Comparison of ENCODE assay signal across 10 mouse cellular contexts in the genomic region with DNA sequence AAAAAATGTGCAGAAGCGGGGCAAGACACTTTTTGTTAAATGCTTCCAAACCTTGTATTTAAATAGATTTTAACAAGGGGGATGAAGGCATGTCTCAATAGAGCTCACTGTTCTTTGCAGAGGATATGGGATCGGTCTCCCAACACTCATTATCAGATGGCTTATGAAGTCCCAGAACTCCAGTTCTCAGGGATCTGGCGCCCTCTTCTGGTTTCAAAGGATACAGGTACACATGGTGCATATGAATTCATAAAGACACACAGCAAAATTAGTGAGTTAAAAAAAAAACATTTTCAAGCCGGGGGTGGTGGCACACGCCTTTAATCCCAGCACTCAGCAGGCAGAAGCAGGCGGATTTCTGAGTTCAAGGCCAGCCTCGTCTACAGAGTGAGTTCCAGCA. TPM values are rescaled to one million over a fixed set of nuclear protein-coding genes. Genes with fewer than 3 reads are reported as not detected.
DNase-seq lines count a peak whose midpoint lies in the region; ATAC-seq and TF ChIP-seq lines count a peak whose summit lies in the region.
"Had no signal": no experiment of that assay in that cellular context is flagged by ENCODE, and none has a peak within 500 bp of the region (broad histone marks: within the 10 kb centered on the region; RNA-seq: fewer than 3 reads in every experiment).

No protein-coding gene starts in this region.

- TF ChIP-seq CTCF in intestine, postnatal 0 days (IDR thresholded peaks at IDR 0.05; ENCODE audit: low read depth) = peak; percentile 56

- no peak overlapping the region for H3K4me2 ChIP-seq in intestine, postnatal 0 days (replicated peaks; ENCODE audit: low read depth)
- no peak overlapping the region for H3K4me2 ChIP-seq in intestine, embryonic 15.5 days (replicated peaks)
- no peak overlapping the region for H3K4me2 ChIP-seq in midbrain, embryonic 11.5 days
- no peak overlapping the region for H3K4me2 ChIP-seq in midbrain, embryonic 15.5 days

- WGBS in intestine, postnatal 0 days = 92% methylated on average over 7 of the region's 7 CpGs
- 94% methylated on average over 7 of the region's 7 CpGs for WGBS in intestine, embryonic 15.5 days
- WGBS in midbrain, embryonic 11.5 days = 92% methylated on average over 7 of the region's 7 CpGs
- WGBS in midbrain, embryonic 15.5 days = 89% methylated on average over 7 of the region's 7 CpGs

- H3K27ac ChIP-seq in intestine, postnatal 0 days (ENCODE audit: low read depth, low read length) = no peak overlapping the region
- no peak overlapping the region for H3K27ac ChIP-seq in intestine, embryonic 15.5 days
- no peak overlapping the region for H3K27ac ChIP-seq in midbrain, embryonic 11.5 days (ENCODE audit: low read depth, low read length)
- H3K27ac ChIP-seq in midbrain, embryonic 15.5 days = no peak overlapping the region
- H3K27ac ChIP-seq: limb, embryonic 12.5 days; neural tube, embryonic 15.5 days had no signal

- H3K27me3 ChIP-seq in intestine, postnatal 0 days (replicated peaks; ENCODE audit: control insufficient read depth, insufficient read depth, low read length) = no peaks in the 10 kb centered on the region
- H3K27me3 ChIP-seq in intestine, embryonic 15.5 days (replicated peaks) = no peaks in the 10 kb centered on the region
- H3K27me3 ChIP-seq in midbrain, embryonic 11.5 days (ENCODE audit: control insufficient read depth, insufficient read depth, low read length) = no peaks in the 10 kb centered on the region
- no peaks in the 10 kb centered on the region for H3K27me3 ChIP-seq in midbrain, embryonic 15.5 days (replicated peaks)
- H3K27me3 ChIP-seq: limb, embryonic 12.5 days; neural tube, embryonic 15.5 days had no signal

- no peaks in the 10 kb centered on the region for H3K9me3 ChIP-seq in intestine, postnatal 0 days (ENCODE audit: control insufficient read depth)
- no peaks in the 10 kb centered on the region for H3K9me3 ChIP-seq in intestine, embryonic 15.5 days
- H3K9me3 ChIP-seq in midbrain, embryonic 11.5 days (ENCODE audit: control insufficient read depth, low read length) = no peaks in the 10 kb centered on the region
- no peaks in the 10 kb centered on the region for H3K9me3 ChIP-seq in midbrain, embryonic 15.5 days
- H3K9me3 ChIP-seq: neural tube, embryonic 15.5 days had no signal

- no peaks in the 10 kb centered on the region for H3K4me1 ChIP-seq in intestine, postnatal 0 days (replicated peaks; ENCODE audit: control insufficient read depth, insufficient read depth, low read length)
- no peaks in the 10 kb centered on the region; the same call in 1 of the 2 replicates for H3K4me1 ChIP-seq in intestine, embryonic 15.5 days (replicated peaks)
- H3K4me1 ChIP-seq in midbrain, embryonic 11.5 days (ENCODE audit: control insufficient read depth, insufficient read depth, low read length) = no peaks in the 10 kb centered on the region
- H3K4me1 ChIP-seq in midbrain, embryonic 15.5 days = peaks cover 17% of the 10 kb centered on the region

- DNase-seq in midbrain, embryonic 11.5 days (ENCODE audit: low spot score, missing footprints) = peak; percentile 65
- peak; percentile 65 for DNase-seq in R1 (ENCODE audit: low read depth, low spot score)
- DNase-seq in natural killer cell, adult 2 months (ENCODE audit: low spot score in 2 of 2) = peak; percentile 12 to 44
- DNase-seq in frontal cortex, postnatal 14 days (ENCODE audit: low spot score in 2 of 2) = no peak
- DNase-seq: gastrocnemius, postnatal 36 days had no signal

- H3K36me3 ChIP-seq in intestine, postnatal 0 days (ENCODE audit: control insufficient read depth, insufficient read depth) = peaks cover 43% of the 10 kb centered on the region
- peaks cover 23% of the 10 kb centered on the region for H3K36me3 ChIP-seq in intestine, embryonic 15.5 days
- peaks cover 12% of the 10 kb centered on the region; the same call in 1 of the 2 replicates for H3K36me3 ChIP-seq in midbrain, embryonic 11.5 days (ENCODE audit: control insufficient read depth, insufficient read depth, low read length)
- H3K36me3 ChIP-seq in midbrain, embryonic 15.5 days (replicated peaks) = peaks cover 24% of the 10 kb centered on the region

- no peak overlapping the region for H3K4me3 ChIP-seq in intestine, postnatal 0 days (ENCODE audit: low read depth, low read length)
- H3K4me3 ChIP-seq in intestine, embryonic 15.5 days (replicated peaks) = no peak overlapping the region
- no peak overlapping the region for H3K4me3 ChIP-seq in midbrain, embryonic 11.5 days (ENCODE audit: low read depth, low read length)
- H3K4me3 ChIP-seq in midbrain, embryonic 15.5 days = no peak overlapping the region
- H3K4me3 ChIP-seq: limb, embryonic 12.5 days; neural tube, embryonic 15.5 days had no signal

- no peak for ATAC-seq in intestine, postnatal 0 days
- ATAC-seq in intestine, embryonic 15.5 days = no peak
- ATAC-seq in midbrain, embryonic 11.5 days (ENCODE audit: low FRiP score) = no peak
- ATAC-seq in midbrain, embryonic 15.5 days (replicated peaks) = no peak

- no peak overlapping the region for H3K9ac ChIP-seq in intestine, postnatal 0 days (ENCODE audit: low read depth, low read length)
- no peak overlapping the region for H3K9ac ChIP-seq in intestine, embryonic 15.5 days
- no peak overlapping the region for H3K9ac ChIP-seq in midbrain, embryonic 11.5 days (ENCODE audit: low read length)
- H3K9ac ChIP-seq in midbrain, embryonic 15.5 days = no peak overlapping the region
- H3K9ac ChIP-seq: limb, embryonic 12.5 days; neural tube, embryonic 15.5 days had no signal

RNA-seq across cellular contexts. Expression of a gene that starts 2.6 kb away (rescaled TPM):
- polyA plus RNA-seq in intestine, postnatal 0 days (2015; fragmentation: Nextera tagmentation; extraction: Ambion mirVana) = 41.8 and 47.2 TPM in 2 replicates
- polyA plus RNA-seq in intestine, embryonic 15.5 days (2015; fragmentation: Nextera tagmentation; extraction: Ambion mirVana) = 72.7 and 73.7 TPM in 2 replicates
- polyA plus RNA-seq in midbrain, embryonic 11.5 days (2014; fragmentation: Nextera tagmentation; extraction: Ambion mirVana) = 49.0 and 50.3 TPM in 2 replicates
- 87.3 and 87.4 TPM in 2 replicates for polyA plus RNA-seq in midbrain, embryonic 15.5 days (2015; fragmentation: Nextera tagmentation; extraction: Ambion mirVana)

RNA-seq across cellular contexts. Expression of a gene that starts 6.6 kb away (rescaled TPM):
- polyA plus RNA-seq in intestine, postnatal 0 days (2015; fragmentation: Nextera tagmentation; extraction: Ambion mirVana) = 40.4 and 47.7 TPM in 2 replicates
- 44.9 and 45.0 TPM in 2 replicates for polyA plus RNA-seq in intestine, embryonic 15.5 days (2015; fragmentation: Nextera tagmentation; extraction: Ambion mirVana)
- 19.3 and 19.7 TPM in 2 replicates for polyA plus RNA-seq in midbrain, embryonic 11.5 days (2014; fragmentation: Nextera tagmentation; extraction: Ambion mirVana)
- 58.8 and 59.2 TPM in 2 replicates for polyA plus RNA-seq in midbrain, embryonic 15.5 days (2015; fragmentation: Nextera tagmentation; extraction: Ambion mirVana)

Comparison
In these comparisons a context has a peak if more than half of its experiments do, and no peak if none do; other contexts are left out.
1. DNase-seq: peak in midbrain, embryonic 11.5 days (single experiment), R1 (single experiment) and natural killer cell, adult 2 months (2 of 2); none in frontal cortex, postnatal 14 days (0 of 2).